Mouse (Mus musculus): Measurements from ENCODE around the gene 4930544G11Rik. TPM values are rescaled to one million over a fixed set of nuclear protein-coding genes. Genes with fewer than 3 reads are reported as not detected.
A peak's percentile ranks its signal among the peaks of the same experiment; 100 is the strongest.

4930544G11Rik gene
- total RNA-seq (2021) = not detected
- long read RNA-seq, experiment 1 = 0 reads
- long read RNA-seq, experiment 2 = 0 reads

DNA sequence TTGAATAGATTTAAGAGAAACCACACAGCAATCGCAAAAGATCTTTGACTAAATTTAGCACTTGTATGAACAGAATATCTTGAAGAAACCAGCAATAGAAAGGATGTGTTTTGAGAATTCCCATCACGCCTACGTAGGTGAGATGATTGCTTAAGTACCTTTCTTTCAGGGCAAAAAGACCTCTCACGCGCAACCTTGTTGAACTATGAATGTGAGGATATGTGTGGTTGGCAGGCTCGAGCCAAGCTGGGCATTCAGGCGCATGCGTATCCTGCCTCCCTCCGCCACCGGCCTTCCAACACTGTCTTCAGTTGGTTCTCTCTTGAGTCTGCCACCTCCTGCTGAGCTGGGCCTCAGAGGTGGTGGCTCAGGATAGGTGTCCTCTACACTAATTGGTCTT is at the start of gene 4930544G11Rik:
Gene 4930544G11Rik, plus strand, starts transcription at position 301 of the 400 bp plus-strand sequence.
- no peak for DNase-seq (ENCODE audit: low spot score in 2 of 2)

GRCm38 (mm10) chr6:65906657-65907182 is 45.7 kb upstream of the 4930544G11Rik start:
- DNase-seq (ENCODE audit: low spot score in 2 of 2) = no peak

DNA sequence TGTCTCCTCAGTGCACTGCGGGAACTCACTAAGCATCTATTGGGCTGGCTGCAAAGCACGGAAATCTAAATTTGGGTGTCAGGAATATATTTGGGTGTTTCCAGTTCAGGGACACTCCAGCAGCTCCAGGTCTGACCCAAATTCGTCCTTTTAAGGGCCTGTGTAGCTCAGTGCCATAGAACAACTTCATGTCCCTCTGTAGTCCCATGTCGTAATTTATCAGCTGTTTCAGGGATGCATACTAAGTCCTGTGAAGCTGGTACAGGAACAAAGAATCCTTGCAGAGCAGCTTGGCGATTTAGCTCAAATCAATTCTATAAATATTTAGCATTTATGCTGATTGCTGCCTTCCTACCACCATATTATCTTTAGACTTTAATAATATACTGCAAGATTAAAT is 37.0 kb upstream of the 4930544G11Rik start:
- no peak for DNase-seq (ENCODE audit: low spot score in 2 of 2)

DNA sequence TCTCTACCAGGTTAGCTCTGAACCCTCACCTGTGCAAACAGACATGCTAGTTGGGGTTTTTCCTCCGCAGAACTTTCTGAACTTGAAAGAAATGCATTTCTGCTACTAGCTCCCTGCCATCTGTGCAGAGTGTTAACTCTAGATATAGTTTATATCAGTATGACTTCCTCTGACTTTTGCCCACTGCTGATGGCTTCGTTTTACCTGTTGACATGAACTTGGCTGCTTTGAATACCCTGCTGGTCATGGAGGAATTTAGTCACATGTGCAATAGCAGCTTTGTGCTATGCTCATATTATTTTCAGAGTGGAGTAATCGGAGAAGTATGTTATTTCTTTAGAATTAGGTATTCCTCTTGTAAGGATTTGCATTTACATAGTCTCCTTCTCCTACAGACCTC is 30.7 kb upstream of the 4930544G11Rik start:
- no peak for DNase-seq (ENCODE audit: low spot score in 2 of 2)

- DNase-seq (ENCODE audit: low spot score in 2 of 2) = no peak
These were observed 28.8 kb upstream of the 4930544G11Rik start for GRCm38 (mm10) chr6:65923501-65924084.

GRCm38 (mm10) chr6:65925737-65926333 is 26.6 kb upstream of the 4930544G11Rik start:
- no peak for DNase-seq (ENCODE audit: low spot score in 2 of 2)

DNA sequence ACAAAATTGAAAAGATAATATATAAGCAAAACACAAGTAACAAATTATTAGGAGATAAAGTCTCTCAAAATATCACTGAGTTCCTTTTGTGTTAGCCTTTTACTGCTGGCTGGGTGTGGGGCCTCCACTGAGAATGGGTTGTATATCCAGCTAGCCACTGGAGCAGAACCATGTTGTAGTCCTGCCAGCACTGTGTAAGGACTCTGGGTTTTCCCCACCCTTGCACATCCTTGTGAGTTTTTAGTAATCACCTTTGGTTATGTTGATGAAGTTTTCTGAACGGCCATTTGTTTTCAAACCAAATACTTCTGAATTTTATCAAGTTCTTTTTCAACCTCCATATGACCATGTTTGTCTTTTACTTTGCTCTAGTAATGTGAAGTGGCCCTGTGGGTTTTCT is 21.9 kb upstream of the 4930544G11Rik start:
- DNase-seq (ENCODE audit: low spot score in 2 of 2) = no peak

DNA sequence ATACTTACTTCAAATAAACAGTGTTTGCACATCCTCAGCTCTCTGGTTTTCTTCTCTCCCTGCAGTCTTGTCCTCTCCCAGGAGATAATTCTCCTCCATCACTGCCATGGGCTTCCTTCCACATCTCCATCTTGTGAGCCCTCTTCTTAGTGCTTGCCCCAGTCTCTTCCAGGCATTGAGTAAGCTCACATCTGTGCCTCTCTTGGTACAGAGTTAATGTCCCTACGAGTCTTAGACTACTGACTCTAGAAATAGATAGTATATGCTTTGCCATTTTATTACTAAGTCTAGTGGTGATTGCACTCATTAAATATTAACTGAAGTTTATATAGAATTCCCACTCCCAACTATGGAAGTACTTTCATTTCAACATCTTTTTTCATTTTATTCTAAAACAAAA is 19.6 kb upstream of the 4930544G11Rik start:
- DNase-seq (ENCODE audit: low spot score in 2 of 2) = no peak

GRCm38 (mm10) chr6:65933177-65933576 is 19.2 kb upstream of the 4930544G11Rik start:
- no peak for DNase-seq (ENCODE audit: low spot score in 2 of 2)

- DNase-seq (ENCODE audit: low spot score in 2 of 2) = no peak
These were observed 16.7 kb upstream of the 4930544G11Rik start for GRCm38 (mm10) chr6:65935566-65936281.

DNA sequence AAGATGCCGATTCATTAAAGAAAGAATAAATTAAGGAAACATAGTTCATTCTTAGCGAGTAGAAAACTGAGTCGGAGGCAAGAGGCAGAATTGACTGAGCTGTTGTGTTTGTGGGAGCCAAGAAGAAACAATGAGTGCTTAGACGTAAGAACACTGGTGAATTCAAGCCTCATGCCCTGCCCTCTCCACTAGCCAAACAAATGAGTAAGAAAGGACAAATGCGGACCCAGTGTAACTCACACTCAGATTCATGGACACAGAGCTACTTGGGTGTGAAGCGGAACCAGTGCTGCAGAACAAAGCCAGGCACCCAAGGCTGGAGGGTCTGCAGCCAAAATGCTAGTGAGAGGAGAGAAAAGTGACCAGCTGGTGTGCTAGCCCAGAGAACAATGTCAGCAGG is 1.9 kb upstream of the 4930544G11Rik start:
- DNase-seq (ENCODE audit: low spot score in 2 of 2) = no peak

DNA sequence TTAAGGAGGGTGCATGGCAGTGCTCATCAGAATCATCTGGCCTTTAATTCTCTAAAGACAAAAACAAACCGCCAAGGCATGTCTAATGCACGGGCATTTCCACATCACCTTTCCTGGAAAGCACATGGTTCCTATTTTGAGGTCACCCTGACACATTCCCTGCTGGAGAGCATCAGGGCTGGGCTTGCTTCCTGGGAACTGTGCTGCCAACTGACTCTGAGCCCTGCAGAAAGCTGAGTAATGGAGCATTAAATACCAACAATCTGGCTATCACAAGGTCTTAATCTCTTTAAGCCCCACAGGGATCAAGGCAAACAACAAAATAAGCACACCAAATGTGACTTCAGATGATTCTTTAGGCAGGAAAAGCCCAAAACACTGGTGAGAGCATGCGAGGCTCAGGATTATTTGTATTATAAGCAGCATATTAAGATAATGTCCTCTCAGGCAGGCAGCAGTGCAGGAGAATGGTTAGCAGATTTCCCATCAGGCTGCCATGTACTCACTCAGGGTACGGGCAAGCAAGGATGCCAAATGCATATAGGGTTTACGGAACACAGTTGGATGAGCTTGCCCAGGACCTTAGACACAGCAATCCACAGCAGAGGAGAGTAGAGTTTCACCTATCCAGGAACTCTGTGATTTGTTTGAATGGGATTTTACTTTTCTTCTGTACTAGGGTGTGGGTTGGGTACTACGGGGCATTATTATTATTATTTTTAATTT is 17.1 kb downstream of the 4930544G11Rik start:
- DNase-seq (ENCODE audit: low spot score in 2 of 2) = peak in 1 of 2 experiments; percentile 2

GRCm38 (mm10) chr6:65970410-65970809 is 18.0 kb downstream of the 4930544G11Rik start:
- no peak for DNase-seq (ENCODE audit: low spot score in 2 of 2)

GRCm38 (mm10) chr6:65992081-65992480 is 39.7 kb downstream of the 4930544G11Rik start:
- no peak for DNase-seq (ENCODE audit: low spot score in 2 of 2)

GRCm38 (mm10) chr6:65998343-65998742 is 45.9 kb downstream of the 4930544G11Rik start:
- DNase-seq (ENCODE audit: low spot score in 2 of 2) = no peak

Other genes with a start within 250 kb of the 4930544G11Rik start
- gene Prdm5, start 173.6 kb upstream of the 4930544G11Rik start, total RNA-seq (2021) = 10 to 100 TPM; 10.1 to 11.7 TPM